Mouse (Mus musculus): Measurements from ENCODE around the gene Lrrc8d.
"Not testable (repeated sequence)": the region's sequence is repeated elsewhere in the genome, so short reads cannot be mapped to it uniquely, and the experiment has no call there.

The Lrrc8d gene

DNA sequence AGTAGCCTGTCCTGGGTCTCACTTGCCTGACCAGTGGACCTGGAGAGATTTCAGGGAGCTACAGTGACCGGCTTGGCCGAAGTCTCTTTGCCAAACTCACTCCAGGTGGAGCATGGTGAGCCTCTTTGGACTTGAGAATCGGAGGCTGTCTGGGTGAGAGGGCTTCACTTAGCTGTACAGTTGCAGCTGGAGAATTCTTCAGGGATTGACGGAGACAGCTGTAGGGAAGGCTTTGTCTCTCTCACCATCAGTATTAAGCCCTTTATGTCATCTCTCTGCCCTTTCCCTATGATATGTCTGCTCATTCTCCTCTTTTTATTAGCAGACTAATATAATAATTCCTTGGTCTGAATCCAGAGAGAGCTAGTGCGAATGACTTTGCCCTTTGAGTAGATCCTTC is 157.7 kb downstream of the Lrrc8d start:
- DNase-seq (ENCODE audit: extremely low spot score, low spot score): no peak

DNA sequence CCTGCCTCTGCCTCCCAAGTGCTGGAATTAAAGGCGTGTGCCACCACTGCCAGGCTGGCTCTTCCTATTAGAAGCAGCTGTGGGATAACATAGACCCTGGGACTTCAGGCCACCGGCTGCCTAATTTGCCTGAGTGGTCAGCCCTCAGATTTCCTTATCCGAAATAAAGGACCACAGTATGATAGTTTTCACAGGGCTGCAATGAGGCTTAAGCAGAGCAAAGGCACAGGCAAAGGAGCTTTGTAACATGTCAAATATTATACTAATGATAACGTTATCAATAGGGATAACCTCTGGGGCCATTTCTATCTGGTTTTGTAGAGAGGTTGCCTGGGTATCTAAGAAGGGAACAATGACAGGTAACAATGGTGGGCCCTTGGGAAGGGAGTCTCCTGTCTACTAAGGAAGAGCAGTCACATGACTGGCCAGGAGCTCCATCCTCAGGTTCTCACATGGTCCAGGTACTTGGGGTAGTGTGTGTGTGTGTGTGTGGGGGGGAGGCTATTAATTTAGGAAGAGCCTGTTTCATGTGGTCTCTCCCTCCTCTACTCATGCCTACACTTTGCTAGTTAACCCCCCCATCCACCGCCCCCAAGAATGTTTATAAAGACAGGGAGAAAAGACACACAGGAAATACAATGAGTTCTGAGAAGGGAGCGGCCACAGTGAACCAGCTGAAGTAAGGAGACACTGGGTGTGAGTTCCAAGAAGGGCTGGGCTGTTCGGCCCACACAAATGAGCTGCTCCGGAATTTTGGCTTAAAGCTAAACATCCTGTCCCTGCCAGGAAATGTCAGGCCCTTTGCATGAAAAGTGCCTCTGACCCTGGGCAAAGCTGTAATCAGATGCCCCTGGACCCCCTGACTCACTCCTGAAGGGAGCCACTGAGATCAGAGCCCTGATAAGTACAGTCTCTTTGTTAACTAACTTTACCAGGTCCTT is 159.3 kb downstream of the Lrrc8d start:
- no peak for DNase-seq (ENCODE audit: extremely low spot score, low spot score)

DNA sequence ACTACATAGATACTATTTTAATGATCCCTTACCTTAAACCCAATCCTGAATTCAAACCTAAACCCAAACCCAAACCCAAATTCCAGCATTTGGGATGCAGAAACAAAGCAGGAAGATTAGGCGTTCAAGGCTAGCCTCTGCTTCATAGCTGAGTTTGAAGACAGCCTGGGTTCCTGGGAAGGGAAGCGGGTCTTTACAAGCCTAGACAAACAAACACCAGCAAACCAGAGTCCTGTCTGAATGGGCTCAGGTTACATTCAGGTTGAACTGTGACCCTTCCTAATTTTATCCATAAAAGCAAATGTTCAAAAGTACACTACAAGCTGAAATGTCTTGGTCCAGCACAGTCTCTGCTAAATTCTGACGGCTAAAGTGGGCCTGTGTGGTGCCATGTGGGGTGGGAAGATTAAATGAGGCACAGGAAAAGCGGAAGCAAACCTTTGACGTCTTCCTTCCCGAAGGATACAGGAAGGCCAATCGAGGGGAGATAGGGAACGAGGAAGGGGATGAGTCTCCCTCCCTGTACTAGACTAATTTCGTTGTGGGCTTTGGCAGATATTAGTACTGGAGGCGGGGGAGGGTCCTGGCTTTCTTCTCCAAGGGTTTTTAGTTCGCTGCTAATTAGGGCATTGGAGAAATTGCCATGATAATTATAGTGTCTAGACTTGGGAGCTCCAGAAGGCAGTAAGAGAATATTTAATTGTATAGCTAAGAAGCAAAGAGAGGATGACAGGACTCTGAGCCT is 160.1 kb downstream of the Lrrc8d start:
- DNase-seq (ENCODE audit: extremely low spot score, low spot score): no peak

DNA sequence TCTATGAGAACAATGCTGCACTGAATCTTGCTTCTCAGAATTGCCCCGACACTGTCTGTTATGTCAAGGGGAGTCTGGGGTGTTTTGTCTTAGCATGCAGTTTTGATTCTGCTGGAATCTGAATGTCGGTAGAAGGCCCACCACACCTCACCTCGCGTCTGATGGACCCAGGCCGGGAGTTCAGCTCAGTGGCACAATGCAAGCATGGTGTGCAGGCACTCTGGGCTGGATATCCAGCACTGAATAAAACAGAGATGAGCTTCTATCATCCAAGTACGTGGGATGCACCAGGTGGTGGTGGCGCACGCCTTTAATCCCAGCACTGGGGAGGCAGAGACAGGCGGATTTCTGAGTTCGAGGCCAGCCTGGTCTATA is 160.7 kb downstream of the Lrrc8d start:
- no peak for DNase-seq (ENCODE audit: extremely low spot score, low spot score)

DNA sequence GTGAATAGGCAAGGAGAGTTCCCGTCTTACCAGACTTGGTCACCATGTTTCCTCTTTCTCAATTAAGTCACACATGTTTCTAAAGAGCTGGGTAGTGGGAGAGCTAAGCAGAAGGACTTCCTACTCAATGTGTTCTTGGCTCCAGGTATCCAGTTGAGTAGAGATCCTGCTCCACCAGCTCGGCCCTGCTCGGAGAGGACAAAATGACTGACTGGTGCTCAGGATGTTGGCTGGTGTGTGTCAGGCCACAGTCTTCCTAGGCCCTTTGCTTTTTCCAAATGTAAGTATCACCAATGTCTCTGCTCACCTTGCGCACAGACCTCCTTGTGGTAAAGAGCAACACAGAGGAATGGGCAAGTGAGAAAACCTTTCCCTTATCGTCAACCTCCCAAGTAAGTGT is 161.8 kb downstream of the Lrrc8d start:
- no peak for DNase-seq (ENCODE audit: extremely low spot score, low spot score)

DNA sequence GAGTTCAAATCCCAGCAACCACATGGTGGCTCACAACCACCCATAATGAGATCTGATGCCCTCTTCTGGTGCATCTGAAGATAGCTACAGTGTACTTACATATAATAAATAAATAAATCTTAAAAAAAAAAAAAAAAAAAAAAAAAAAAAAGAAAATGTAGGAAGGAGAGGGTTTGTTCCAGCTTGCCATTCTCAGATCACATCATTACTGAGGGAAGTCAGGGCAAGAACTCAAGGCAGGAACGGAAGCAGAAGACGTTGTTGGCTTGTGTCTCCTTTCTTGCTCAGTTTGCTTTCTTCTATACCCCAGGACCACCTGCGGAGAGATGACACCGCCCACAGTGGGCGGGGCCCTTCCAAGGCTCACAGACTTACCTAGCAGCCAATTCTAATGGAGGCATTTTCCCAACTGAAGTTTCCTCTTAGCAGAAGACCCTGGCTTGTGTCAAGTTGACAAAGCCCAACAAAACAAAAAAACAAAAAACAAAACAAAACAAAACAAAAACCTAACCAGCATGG is 165.4 kb downstream of the Lrrc8d start:
- not testable (repeated sequence) for DNase-seq (ENCODE audit: extremely low spot score, low spot score)

DNA sequence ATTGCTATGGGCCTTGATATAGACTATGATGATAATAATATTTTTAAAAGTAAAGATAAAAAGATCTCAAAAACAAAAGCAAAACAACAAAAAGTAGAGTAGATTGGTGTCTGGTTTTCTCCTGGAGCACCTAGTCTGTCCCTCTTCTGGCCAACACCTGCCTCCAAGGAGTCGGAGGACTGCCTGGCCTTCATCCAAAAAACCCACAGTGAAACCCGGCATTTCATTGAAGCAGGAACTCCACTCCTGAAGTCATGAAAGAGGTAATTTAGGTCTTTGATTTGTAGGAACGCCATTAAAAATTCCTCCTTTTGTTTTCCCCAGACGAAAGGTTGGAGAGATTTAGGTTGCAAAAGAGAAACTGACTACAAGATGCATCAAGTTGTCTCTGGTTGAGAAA is 167.7 kb downstream of the Lrrc8d start:
- DNase-seq (ENCODE audit: extremely low spot score, low spot score): no peak

DNA sequence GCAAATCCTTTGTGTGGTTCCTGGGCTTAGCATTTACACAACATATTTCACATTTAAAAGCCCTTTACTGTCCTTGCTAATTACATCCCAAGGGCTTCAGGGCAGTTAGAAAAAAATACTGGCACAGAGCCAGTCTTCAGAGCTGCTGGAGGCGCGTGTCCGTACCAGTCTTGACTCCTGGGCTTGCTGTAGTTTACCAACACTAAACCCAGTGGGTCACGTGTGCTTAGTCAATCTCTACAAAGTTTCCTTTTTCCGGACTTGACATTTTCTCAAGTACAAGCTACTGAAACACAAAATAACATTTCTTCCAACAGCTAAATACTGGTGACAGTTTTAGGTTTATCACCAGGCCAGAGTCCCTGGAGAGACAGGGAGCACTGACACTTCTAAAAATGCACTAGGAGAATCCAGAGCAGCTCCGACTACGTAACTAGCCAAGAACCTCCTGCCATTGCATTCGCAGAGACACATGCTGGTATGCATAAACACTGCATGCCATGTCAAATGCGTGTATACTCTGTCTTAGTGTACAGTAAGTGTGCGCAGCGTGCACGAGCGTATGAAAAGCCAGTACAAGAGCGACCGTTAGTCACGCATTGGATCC is 168.2 kb downstream of the Lrrc8d start:
- no peak for DNase-seq (ENCODE audit: extremely low spot score, low spot score)

DNA sequence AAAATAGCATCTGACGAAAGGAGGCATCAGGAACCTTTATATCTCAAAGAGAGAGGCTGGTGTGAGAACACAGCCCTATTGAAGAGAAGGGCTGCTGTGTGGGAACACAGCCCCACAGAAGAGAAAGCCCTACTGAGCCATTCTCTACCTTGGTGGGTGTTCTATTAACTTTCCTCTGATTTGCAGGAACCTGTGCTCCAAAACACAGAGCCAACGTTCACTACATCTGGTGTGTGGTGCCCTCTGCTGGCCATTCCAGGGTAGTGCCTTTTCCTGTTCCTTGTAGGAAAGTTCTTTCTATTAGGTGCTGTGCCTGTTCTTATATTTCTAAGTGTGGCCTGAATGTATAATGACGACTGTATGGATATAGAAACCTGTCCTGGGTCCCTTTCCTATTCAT is 168.8 kb downstream of the Lrrc8d start:
- peak; percentile 84 for DNase-seq (ENCODE audit: extremely low spot score, low spot score)

DNA sequence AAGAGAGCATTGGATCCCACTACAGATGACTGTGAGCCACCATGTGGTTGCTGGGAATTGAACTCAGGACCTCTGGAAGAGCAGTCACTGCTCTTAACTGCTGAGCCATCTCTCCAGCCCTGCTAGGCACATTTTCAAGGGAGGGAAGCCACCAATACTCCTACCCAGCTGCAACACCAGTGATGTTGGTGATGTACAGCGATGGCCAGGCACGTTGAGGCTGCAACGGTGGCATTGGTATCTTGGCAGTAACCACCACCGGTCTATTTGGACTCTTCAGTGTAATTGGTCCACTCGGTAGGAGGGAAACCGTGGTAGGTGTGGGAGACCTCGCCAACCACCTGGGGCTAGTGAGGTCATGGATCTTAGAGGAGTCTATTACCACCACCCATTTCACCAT is 170.0 kb downstream of the Lrrc8d start:
- DNase-seq (ENCODE audit: extremely low spot score, low spot score): no peak

DNA sequence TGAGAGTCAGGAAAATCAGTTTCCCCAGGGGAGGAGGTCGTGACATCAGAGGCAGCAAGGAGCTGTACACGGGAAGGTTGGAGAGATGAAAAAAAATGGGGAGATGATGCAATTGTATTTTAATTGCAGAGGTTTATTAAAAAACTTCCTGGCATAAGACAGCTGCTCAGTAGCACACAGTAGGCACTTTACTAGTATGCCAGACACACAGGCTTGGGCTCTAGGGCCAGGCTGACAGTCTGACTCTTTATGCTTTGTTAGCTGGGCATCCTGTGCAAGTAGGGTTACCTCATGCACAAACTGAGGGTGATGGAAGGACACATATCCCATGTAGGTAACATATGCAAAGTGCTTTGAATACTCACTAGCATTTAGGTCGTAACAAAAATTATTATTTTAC is 171.4 kb downstream of the Lrrc8d start:
- no peak for DNase-seq (ENCODE audit: extremely low spot score, low spot score)

DNA sequence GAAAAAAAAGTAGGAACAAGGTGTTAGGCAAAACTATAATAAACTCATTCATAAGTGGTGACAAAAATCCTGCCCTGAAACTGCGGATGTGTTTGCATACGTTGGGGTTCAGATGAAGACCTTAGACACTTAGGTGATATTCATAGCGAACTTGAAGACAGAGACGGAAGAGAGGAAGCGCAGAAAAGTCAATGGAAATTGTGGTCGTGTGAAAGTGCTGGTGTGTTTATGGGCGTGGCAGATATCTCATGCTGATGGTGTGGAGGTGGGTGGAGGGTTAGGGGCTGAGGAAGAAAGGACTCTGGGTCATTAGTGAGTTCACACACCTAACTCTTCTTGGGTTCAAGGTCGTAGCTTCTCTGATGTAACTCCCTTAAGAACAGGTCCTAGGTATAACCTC is 172.4 kb downstream of the Lrrc8d start:
- DNase-seq (ENCODE audit: extremely low spot score, low spot score): no peak

DNA sequence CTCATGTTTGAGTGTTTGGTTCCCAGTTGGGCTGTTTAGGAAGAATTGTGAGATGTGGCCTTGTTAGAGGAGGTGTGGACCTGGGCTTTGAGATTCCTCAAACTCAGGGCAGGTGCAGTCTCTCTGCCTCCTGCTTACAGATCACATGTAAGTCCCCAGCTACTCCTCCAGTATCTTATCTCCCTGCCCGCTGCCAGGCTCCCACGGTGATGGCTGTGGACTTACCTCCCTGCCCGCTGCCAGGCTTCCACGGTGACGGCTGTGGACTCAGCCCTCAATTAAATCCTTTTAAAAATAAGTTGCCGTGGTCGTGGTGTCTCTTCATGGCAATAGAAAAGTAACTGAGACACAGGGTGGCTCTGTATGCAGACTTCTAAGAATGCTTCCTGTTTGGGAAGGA is 173.1 kb downstream of the Lrrc8d start:
- no peak for DNase-seq (ENCODE audit: extremely low spot score, low spot score)

DNA sequence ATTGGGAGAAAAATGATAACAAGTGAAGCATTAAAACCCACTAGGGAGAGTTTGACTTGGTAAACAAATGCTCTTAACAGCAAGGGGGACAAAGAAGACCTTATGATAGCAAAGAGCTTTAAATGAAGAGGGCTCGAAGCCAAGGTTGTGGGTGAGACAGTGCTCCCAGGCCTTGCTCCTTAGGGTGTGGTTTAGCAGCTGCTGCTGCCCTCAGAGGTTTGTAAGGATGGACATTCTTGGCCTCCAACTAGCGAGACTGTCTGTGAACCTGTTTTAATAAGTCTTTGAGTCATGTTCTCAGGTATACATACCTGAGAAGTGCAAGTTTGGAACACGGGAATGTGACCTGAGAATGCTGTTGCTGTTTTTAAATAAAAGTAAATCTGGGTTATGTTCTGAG is 174.0 kb downstream of the Lrrc8d start:
- DNase-seq (ENCODE audit: extremely low spot score, low spot score): no peak

DNA sequence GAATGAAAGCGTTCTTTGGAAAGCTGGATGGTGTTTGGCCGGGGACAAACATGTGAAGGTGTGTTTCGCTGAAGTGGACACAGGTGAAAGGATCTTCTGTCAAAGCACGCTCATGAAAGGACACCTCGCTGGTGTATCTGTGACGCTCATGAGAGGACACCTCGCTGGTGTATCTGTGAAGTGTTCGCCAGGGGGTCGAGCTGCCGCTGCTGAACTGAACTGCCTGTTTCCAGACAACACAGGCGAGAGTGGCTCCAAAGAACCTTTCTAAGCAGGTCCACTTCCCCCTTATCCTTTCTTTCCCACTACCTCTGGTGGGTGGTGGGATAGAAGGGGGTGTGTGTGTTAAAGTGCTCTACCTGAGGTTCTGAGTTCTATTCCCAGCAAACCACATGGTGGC is 174.7 kb downstream of the Lrrc8d start:
- no peak for DNase-seq (ENCODE audit: extremely low spot score, low spot score)

DNA sequence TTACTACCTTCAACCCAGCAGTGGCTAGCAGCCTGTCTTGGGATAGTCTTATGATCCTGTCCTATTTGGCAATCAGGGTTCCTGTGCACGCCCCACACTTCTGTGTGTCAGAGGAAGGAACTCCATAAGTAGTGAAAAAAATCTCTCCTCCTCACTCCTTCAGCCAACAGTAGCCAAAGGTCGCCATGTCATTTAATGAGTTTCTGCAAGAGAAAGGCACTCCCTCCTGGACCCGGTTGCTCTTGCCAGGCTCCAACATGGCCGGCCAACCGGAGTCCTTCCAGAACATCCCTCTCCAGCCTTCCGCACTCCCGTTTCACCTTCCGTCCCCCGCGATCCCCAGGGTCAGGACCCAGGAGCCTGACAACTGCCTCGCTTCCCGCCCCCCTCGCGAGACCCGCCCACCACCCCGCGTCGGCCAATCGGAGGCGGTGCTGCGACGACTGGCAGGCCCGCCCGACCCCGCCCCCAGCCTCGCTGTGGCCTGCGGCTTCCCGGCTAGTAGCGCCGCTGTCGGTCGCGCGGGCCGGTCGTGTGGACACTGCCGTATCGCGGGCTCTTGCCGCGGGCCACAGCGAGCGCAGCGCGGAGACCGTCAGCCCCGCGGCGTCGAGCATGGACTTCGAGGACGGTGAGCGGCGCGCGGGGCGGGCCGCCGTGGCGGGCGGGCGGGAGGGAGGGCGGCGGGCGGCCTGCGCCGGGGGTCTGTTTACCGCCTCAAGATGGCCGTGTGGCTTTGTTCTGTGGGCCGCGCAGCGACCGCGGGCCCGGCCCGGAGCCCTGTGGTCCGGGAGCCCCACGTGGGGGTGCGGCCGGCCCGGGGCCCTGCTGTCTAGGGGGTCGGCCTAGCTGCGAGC is 176.5 kb downstream of the Lrrc8d start, which contains the start of gene Zfp326:
TSS of gene Zfp326 (plus strand) at position 498 of the 857 bp plus-strand sequence.
- DNase-seq (ENCODE audit: extremely low spot score, low spot score): peak; percentile 96

DNA sequence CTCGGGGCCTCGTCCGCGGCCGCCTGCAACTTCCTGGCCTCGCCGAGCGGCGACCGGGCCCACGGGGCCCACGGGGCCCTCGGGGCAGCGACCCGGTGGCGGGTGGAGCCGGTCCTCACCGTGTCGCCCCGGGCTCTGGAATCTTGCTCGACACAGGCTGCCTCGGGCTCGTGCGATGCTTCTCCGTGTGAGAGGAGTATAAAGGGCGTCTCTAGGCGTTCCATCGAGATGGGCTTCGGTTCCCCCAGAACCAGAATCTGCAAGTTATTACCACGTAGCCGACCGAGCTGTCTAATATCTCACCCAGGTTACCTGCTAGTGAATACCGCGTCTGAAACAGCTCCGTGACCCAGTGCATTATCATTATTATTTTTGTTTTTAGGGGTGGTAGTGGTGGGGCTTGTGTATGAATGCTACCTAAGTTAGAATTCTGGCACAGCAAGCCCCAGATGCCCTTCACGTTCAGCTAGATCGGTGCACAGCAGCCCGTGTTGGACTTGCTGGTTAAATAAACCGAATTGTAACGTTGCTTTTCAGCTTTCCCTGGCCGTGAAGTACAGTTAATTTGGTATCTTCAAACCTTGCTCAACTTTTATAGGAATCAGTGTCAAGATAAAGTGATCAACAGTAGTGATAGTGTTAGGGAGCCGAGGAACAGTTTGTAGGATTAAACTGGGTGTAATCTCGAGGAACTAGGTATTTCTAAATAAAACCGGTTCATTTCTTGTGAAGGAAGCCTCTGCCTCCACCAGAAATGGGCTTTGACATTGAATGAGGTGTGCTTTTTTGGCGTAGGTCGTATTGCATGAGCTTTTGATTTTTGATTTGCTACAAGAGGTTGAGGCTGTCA is 177.4 kb downstream of the Lrrc8d start:
- no peak for DNase-seq (ENCODE audit: extremely low spot score, low spot score)

Data from neural tube, embryonic 10.5 days (tissue).